Mouse (Mus musculus): ENCODE results near the gene 1810010H24Rik.
"Not testable (repeated sequence)": the region's sequence is repeated elsewhere in the genome, so short reads cannot be mapped to it uniquely, and the experiment has no call there.

1810010H24Rik gene

GRCm38 (mm10) chr11:107044321-107044720 lies 18.8 kb downstream of the 1810010H24Rik start:
- DNase-seq (ENCODE audit: low spot score) = peak; percentile 43

GRCm38 (mm10) chr11:107045546-107045945 lies 20.1 kb downstream of the 1810010H24Rik start:
- DNase-seq (ENCODE audit: low spot score) = no peak

- peak; percentile 43 for DNase-seq (ENCODE audit: low spot score)
Measured at GRCm38 (mm10) chr11:107046766-107047620, 21.5 kb downstream of the 1810010H24Rik start.

- DNase-seq (ENCODE audit: low spot score) = no peak
Measured at GRCm38 (mm10) chr11:107054870-107055269, 29.4 kb downstream of the 1810010H24Rik start.

GRCm38 (mm10) chr11:107057391-107057790 lies 31.9 kb downstream of the 1810010H24Rik start:
- no peak for DNase-seq (ENCODE audit: low spot score)

- DNase-seq (ENCODE audit: low spot score) = not testable (repeated sequence)
Measured at GRCm38 (mm10) chr11:107059634-107060033, 34.2 kb downstream of the 1810010H24Rik start.

- no peak for DNase-seq (ENCODE audit: low spot score)
Measured at GRCm38 (mm10) chr11:107060941-107061340, 35.5 kb downstream of the 1810010H24Rik start.

GRCm38 (mm10) chr11:107063067-107063466 lies 37.6 kb downstream of the 1810010H24Rik start:
- no peak for DNase-seq (ENCODE audit: low spot score)

GRCm38 (mm10) chr11:107064590-107064989 lies 39.1 kb downstream of the 1810010H24Rik start:
- DNase-seq (ENCODE audit: low spot score) = no peak

- DNase-seq (ENCODE audit: low spot score) = peak; percentile 22
Measured at GRCm38 (mm10) chr11:107065216-107065785, 39.8 kb downstream of the 1810010H24Rik start.

Measured in ovary, postnatal 36 days (tissue).